Mouse (Mus musculus) erythroblast, adult 5-6 weeks (primary cell): ENCODE measurements around the gene Lin28b. TPM values are rescaled to one million over a fixed set of nuclear protein-coding genes. Genes with fewer than 3 reads are reported as not detected.

Experiments
- ATAC-seq: replicated peaks from 2 replicates; pipeline ENCODE4 v1.8.0; 2016; ENCODE audit warnings: moderate number of reproducible peaks, mild to moderate bottlenecking, moderate TSS enrichment, inconsistent platforms; ENCODE audit not compliant: poor library complexity, low FRiP score, severe bottlenecking
- total RNA-seq, 2 experiments: library from RNA; stranded (forward) in 1 of 2; stranded (reverse) in 1 of 2; fragments of 150-400 nt in 1 of 2; fragments of 200-764, 138-1000 nt in 1 of 2; gene quantifications; 2 replicates each; pipeline versions ENCODE4 v1.2.3 to v1.2.4; 2015 to 2017; ENCODE audit warnings: low replicate concordance in 2 of 2

The Lin28b gene
- total RNA-seq (2015; ENCODE audit: low replicate concordance) (not detected in 2 replicates), total RNA-seq (2017; ENCODE audit: low replicate concordance) (not detected in 2 replicates)

DNA sequence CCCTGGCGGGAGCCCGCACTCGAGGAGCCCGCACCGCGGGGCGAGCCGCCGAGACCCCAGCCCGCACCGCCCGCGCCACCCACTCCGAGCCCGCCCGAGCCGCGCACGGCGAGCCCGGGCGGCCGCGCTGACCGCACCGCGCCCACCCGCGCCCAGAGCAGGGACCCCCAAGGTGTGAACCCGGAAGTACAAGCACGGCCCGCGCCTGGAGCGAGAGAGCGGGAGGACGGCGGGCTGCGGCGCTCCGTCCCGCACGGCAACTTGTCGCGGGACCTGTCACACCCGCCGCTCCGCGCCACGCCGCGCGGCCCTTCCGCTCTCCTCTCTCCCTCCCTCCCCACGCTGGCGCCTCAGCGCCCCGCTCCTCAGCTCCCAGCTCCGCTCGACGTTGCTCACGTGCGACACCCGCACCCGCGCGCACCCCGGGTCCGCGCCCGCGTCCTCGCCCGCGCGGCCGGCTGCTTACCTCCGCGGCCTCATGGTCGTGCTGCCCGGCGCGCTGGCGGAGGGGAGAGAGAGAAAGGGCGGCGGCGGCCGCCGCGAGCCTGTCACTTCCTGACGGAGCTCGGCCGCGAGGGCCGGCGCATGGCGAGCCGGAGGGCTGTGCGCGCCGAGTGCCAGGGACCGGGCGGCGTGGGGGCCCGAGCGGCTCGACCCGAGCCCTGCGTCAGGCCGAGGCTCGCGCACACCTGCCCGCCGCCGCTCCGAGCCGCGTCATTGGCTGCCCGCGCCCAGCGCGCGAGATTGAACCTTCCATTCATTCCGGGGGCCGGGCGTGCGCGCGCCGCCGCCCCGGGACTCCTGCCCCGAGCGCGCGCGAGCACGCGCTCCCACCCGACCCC lies at the start of gene Lin28b:
Lin28b (minus strand) TSS at position 635 of the 842 bp plus-strand sequence.
- no peak for ATAC-seq

DNA sequence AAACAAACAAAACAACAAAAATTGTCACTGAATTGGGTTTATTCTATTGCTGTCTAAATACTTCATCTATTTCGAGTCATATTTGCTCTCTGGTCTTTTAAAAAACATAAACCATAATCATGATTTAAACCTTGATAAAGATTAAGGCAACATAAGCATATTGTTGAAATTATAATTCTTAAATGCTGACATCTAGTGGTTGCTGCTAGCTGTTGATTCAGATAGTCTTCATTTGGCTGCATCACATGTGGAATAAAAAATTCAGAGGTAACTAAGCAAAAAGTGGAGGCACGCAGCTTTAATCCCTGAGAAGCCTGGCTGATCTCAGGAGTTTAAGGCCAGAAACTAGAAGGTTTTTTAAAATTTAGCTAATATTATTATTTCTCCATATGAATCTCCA lies 25.6 kb upstream of the Lin28b start:
- no peak for ATAC-seq

DNA sequence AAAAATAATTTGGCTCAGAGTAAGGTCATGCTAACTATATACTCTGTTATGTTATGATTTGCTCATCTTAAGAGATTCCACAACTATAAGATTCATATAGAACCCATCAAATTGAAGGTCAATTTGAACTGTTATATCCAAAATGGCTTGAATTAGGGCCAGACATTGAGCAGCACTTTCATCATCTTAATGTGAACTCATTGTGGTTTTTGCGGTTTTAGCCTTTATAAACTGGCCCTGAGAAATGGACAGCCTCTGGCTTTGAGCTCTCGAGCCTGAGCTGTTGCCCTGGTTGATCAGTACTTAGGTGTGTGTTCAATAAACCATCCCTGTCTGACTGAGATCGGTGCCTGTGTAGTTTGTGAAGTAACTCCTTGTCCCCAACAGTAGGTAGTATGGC lies 24.5 kb upstream of the Lin28b start:
- no peak for ATAC-seq

GRCm38 (mm10) chr10:45500259-45500658 lies 14.1 kb upstream of the Lin28b start:
- no peak for ATAC-seq

DNA sequence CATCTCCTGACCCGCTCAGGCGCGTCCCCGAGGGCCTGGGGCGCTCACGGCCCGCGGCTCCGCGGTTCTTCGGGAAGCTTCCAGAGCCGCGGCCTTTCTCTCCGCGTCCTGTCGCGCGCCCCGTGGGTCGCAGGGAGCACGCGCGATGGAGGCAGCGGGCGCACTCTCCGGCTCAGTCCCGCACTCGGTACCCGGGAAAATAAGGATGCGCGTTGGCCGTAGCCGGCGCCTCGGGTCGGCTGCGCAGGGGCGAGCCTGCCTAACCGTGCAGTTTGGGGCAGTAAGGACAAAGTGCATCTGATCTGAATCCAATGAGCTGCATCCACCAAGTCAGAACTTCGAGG lies 380 bp upstream of the Lin28b start:
- ATAC-seq: no peak

- no peak for ATAC-seq
Measured at GRCm38 (mm10) chr10:45485226-45485760, 902 bp downstream of the Lin28b start.

DNA sequence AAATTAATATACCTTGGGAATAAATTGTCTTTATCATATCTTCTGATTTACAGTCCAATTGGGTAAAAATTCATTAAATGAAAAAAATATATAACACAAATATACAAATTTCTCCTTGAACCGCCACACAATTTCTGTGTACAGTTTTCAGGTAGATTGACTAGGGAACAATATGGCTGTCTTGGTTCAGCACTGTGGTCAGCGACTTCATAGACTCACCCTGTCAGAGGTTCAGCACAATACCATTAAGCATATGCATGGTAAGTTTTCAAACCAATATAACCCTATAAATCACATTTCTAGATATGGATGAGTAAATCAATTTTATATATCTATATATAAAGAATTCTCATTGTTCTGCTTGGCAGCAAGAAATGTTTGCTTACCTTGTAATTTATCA lies 3.0 kb downstream of the Lin28b start:
- no peak for ATAC-seq

- no peak for ATAC-seq
Measured at GRCm38 (mm10) chr10:45473663-45474333, 12.4 kb downstream of the Lin28b start.

DNA sequence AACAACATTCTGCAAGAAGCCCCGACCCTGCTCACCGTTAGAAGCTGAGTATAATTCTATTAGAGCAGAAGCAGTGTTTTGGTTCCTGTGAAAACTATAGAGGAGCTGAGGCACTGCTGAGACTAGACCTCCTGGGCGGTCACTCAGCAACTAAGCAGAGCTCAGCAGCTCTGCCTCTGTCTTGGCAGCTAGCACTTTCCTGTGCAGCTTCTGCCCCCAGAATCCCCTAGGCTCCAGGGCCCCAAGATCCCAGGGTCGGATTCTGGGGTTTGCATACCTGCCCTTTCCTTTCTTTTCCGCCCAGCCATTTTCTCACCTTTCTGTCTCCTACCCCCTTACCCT lies 13.1 kb downstream of the Lin28b start:
- ATAC-seq: no peak

GRCm38 (mm10) chr10:45472431-45473142 lies 13.6 kb downstream of the Lin28b start:
- ATAC-seq: no peak

DNA sequence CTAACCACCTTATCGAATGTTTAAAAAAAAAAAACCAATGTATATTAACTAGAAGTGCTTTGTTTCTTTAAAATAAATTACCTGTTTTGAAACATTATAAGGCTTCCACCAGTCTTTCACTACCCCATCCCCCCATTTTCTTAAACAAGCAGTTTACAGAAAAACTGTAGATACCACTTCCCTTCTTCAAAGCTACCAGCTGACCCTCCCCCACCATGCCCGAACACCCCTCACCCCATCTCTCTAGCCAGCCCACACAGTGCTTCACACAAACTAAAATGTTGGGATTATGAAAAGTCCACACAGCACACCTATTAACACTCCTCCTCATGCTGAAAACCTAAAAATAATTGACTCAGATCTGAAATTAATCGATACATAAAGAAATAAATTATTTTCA lies 14.9 kb downstream of the Lin28b start:
- ATAC-seq: no peak

DNA sequence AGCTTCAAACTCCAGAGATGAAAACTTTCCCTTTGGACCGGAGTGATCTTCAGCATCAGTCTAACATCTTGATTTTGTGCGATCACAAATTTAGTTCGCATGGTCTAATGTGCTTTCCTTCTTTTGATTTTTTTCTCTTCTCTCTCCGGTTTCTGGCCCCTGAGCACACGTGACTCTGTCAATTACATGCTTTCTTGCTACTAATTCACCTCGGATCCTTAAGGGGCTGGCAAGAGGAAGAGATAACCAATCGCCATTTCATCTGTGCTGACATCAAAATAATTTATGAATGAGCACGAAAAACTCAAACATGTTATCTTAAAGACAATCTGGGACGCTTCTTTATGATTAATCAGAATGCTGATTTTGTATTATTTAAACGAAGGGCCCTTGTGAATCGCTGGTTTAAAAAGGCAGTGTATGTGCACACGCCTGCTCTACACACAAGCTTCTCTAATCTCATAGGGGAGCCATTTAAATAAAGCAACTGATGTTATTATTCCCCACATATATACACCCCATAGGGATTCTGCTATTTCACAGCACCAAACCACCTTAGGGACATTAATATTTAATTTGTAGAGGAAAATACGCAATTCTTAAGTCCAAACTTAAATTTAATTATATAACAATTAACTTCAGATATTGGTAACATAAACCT lies 16.0 kb downstream of the Lin28b start:
- ATAC-seq: no peak

DNA sequence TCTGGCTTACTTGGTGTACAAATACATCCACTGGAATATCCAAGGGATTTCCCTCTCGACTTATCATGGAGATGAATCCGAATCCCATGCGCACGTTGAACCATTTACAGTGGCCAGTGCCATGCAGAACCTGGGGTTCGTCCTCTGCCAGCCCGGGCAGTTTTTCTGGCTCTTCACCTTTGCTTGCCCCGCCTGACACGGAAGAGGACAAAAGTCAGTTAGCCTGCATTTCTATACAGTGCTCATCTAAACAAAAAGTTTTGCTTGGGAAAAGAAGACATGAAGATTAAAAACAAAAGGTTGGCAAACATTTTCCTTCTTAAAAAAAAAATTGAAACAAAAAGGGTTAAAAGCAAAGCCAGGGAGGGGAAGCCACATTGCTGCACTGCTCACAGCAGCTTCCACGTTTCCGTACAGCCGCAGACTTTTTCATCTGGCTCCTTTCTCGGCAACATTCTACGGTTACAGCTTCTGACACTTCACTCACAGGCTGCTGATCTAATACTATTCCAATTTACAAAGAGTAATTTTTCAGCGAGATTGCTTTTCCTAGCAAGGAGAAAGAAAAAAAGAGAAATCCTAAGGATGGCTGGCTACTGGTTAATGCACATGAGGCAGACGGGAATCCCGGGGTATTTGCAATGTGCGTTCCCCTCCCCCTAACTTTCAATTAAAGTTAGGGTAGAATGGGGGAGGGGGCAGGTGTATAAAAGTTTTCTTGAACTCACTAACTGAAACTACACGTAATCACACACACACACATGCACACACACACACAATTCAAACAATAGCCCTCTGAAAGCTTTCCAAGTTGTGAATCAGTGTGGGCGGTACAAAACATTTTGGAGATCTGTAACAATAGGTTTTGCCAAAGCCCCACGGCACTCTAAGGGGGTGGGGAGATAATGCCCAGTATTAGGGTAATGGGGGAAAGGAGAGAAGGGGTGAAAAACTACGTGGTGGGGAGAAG lies 16.9 kb downstream of the Lin28b start:
- ATAC-seq: no peak

DNA sequence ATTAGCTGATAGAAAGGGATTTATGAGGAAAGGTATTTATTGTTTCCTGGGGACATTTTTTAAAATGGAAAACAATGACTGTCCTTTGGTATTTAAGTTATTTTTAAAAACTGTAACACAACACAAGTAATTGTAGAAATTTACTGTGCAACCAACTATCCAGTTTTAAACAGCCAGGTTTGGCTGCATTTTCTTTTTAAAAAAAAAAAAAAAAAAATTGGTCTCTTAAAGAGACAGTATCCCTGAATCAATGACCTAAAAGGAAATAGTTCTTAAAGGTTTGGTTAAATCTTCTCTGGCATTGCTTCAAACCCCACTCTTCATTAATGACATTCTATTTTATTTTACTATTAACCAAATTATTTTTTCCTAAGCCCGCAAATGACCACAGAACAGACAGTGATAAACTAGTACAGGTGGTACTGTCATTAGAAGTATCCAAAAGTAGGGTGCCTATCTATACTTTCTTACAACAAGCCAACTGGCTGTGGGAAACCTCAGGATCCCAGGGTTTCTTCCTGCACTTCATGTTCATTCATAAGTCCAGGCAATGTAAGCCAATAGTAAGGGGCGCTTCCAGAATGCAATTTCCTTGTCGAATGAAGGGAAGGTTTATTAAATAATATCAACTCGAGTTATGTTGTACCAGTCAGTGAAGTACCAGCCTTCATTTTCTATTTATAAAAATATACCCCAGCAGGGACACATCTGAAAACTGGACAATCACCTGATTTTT lies 17.8 kb downstream of the Lin28b start:
- ATAC-seq: no peak

GRCm38 (mm10) chr10:45458637-45459036 lies 27.6 kb downstream of the Lin28b start:
- no peak for ATAC-seq

DNA sequence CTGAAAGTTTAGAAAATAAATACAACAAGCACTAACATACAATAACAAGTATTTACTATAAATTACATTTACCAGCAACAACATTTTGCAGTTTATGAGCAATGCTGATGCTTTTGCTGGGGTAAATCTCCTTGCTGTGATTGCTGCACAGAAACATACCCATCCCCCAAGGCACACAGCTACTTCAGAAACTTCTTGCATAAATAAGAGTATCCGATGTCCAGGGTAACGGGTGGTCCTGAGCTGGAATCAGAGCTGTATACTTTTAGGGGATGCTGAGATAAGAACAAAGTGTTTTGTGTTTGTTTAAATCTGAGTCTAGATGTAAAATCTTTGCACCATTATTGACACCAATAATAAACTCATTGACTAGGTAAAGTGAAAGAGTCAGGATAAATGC lies 28.1 kb downstream of the Lin28b start:
- ATAC-seq: no peak

GRCm38 (mm10) chr10:45446625-45447024 lies 39.6 kb downstream of the Lin28b start:
- ATAC-seq: no peak

DNA sequence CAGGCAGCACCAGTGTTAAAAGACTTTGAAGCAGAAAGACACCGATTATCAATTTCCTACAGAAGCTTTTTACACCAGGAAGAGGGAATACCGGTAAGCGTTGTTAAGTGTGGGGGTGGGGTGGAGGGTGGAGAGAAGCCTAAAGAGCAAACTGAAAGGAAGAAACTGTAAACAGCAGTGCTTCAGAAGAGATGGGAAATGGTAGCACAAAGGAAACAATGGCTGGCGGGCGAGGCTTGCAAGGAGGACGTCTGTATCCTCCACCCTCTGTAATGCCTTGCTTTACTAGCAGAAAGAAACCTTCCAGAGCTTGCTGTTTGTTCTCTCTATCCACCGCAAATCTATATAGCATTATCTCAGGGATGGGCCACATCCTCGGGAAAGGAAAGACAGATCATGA lies 40.0 kb downstream of the Lin28b start:
- ATAC-seq: no peak
